Mouse (Mus musculus): Measurements from ENCODE around the gene Gm1043.

The Gm1043 gene

GRCm38 (mm10) chr5:37073660-37074059 is 11.5 kb upstream of the Gm1043 start:
- DNase-seq: no peak

GRCm38 (mm10) chr5:37076692-37077329 is 8.4 kb upstream of the Gm1043 start:
- no peak for DNase-seq

GRCm38 (mm10) chr5:37077330-37077698 is 7.9 kb upstream of the Gm1043 start:
- DNase-seq: no peak

GRCm38 (mm10) chr5:37079484-37079883 is 5.7 kb upstream of the Gm1043 start:
- DNase-seq: no peak

GRCm38 (mm10) chr5:37080601-37081000 is 4.6 kb upstream of the Gm1043 start:
- DNase-seq: no peak

- DNase-seq: peak; percentile 45
Observed at GRCm38 (mm10) chr5:37082420-37082819, 2.8 kb upstream of the Gm1043 start.

GRCm38 (mm10) chr5:37083209-37083770 is 1.9 kb upstream of the Gm1043 start:
- DNase-seq: no peak

GRCm38 (mm10) chr5:37083850-37084249 is 1.3 kb upstream of the Gm1043 start:
- no peak for DNase-seq

- DNase-seq: no peak
Observed at GRCm38 (mm10) chr5:37085918-37086317, 748 bp downstream of the Gm1043 start.

GRCm38 (mm10) chr5:37087786-37088185 is 2.6 kb downstream of the Gm1043 start:
- no peak for DNase-seq

GRCm38 (mm10) chr5:37088342-37089108 is 3.4 kb downstream of the Gm1043 start:
- no peak for DNase-seq

GRCm38 (mm10) chr5:37091171-37091628 is 6.0 kb downstream of the Gm1043 start:
- DNase-seq: peak; percentile 79

GRCm38 (mm10) chr5:37094941-37095340 is 9.8 kb downstream of the Gm1043 start:
- DNase-seq: no peak

GRCm38 (mm10) chr5:37097591-37097990 is 12.4 kb downstream of the Gm1043 start:
- DNase-seq: no peak

GRCm38 (mm10) chr5:37100813-37101212 is 15.6 kb downstream of the Gm1043 start:
- no peak for DNase-seq

- DNase-seq: no peak
Observed at GRCm38 (mm10) chr5:37101631-37102030, 16.5 kb downstream of the Gm1043 start.

- no peak for DNase-seq
Observed at GRCm38 (mm10) chr5:37102056-37102455, 16.9 kb downstream of the Gm1043 start.

GRCm38 (mm10) chr5:37105531-37106456 is 20.6 kb downstream of the Gm1043 start:
- DNase-seq: no peak

GRCm38 (mm10) chr5:37107111-37107510 is 21.9 kb downstream of the Gm1043 start:
- no peak for DNase-seq

- DNase-seq: no peak
Observed at GRCm38 (mm10) chr5:37107611-37108010, 22.4 kb downstream of the Gm1043 start.

- peak; percentile 67 for DNase-seq
Observed at GRCm38 (mm10) chr5:37109280-37109849, 24.2 kb downstream of the Gm1043 start.

GRCm38 (mm10) chr5:37112389-37112788 is 27.2 kb downstream of the Gm1043 start:
- no peak for DNase-seq

GRCm38 (mm10) chr5:37117126-37117525 is 32.0 kb downstream of the Gm1043 start:
- peak; percentile 31 for DNase-seq

Data from embryo, embryonic 11 days (tissue).